Comparison of ENCODE assay signal across 9 mouse cellular contexts in the genomic region with DNA sequence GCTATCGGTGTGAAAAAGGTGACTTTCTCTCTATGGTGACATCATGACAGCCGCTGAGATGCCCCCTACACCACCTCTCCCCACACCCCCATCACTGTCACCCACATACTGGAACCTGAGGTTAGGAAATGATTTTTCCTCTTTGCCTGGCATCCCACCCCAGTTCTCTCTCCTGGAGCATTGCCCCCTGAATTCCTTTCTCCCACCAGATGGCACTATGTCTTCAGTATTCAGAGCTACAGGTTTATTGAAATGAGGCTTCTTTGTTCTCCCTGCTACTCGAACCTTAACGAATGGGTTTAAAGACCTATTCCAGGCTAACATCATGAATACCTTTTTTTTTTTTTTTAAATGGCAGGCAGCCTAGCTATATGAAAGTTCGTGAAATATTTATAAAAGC.
DNase-seq lines count a peak whose midpoint lies in the region; ATAC-seq and TF ChIP-seq lines count a peak whose summit lies in the region.
"Had no signal": no experiment of that assay in that cellular context is flagged by ENCODE, and none has a peak within 500 bp of the region (broad histone marks: within the 10 kb centered on the region; RNA-seq: fewer than 3 reads in every experiment).

No protein-coding gene starts in this region.

- H3K79me2 ChIP-seq in CH12.LX (replicated peaks; ENCODE audit: control insufficient read depth, extremely low read depth, insufficient read depth, poor library complexity, severe bottlenecking), result no peaks in the 10 kb centered on the region

- no peaks in the 10 kb centered on the region for H3K9me3 ChIP-seq in CH12.LX (replicated peaks; ENCODE audit: low read length)
- no peaks in the 10 kb centered on the region for H3K9me3 ChIP-seq in embryonic facial prominence, embryonic 10.5 days
- no peaks in the 10 kb centered on the region for H3K9me3 ChIP-seq in kidney, embryonic 15.5 days (replicated peaks)
- H3K9me3 ChIP-seq in neural tube, embryonic 12.5 days, result no peaks in the 10 kb centered on the region
- H3K9me3 ChIP-seq: embryonic facial prominence, embryonic 13.5 days had no signal

- peak; percentile 54 for TF ChIP-seq CTCF in gastrocnemius, adult 2 months (IDR thresholded peaks at IDR 0.05)
- TF ChIP-seq CTCF in CH12.LX (conservative IDR thresholded peaks at IDR 0.05 in 1 of 2, IDR thresholded peaks at IDR 0.05 in 1 of 2; ENCODE audit: low read depth in 2 of 2, low read length in 2 of 2), result peak; percentile 36 to 69; a peak in 3 of 4 replicates
- no peak for TF ChIP-seq CTCF in thymus, adult 2 months (IDR thresholded peaks at IDR 0.05; ENCODE audit: borderline replicate concordance, control insufficient read depth, extremely low read depth, insufficient read depth, low read length, poor library complexity)

- H3K4me3 ChIP-seq in gastrocnemius, adult 2 months, result no peak overlapping the region
- no peak overlapping the region for H3K4me3 ChIP-seq in CH12.LX (replicated peaks in 1 of 3; ENCODE audit: low read depth in 2 of 3, low read length in 2 of 3, poor library complexity in 1 of 3)
- no peak overlapping the region for H3K4me3 ChIP-seq in embryonic facial prominence, embryonic 10.5 days
- H3K4me3 ChIP-seq in kidney, embryonic 15.5 days (replicated peaks), result no peak overlapping the region
- H3K4me3 ChIP-seq in neural tube, embryonic 12.5 days, result no peak overlapping the region
- H3K4me3 ChIP-seq in thymus, adult 2 months (ENCODE audit: control insufficient read depth, insufficient read depth, low read length), result no peak overlapping the region
- H3K4me3 ChIP-seq: embryonic facial prominence, embryonic 13.5 days had no signal

- peak; percentile 75 for TF ChIP-seq RAD21 in CH12.LX (IDR thresholded peaks at IDR 0.05; ENCODE audit: low read depth, low read length)

- no peak overlapping the region for H3K27ac ChIP-seq in gastrocnemius, adult 2 months
- H3K27ac ChIP-seq in CH12.LX (ENCODE audit: insufficient read depth, low read depth), result no peak overlapping the region
- no peak overlapping the region for H3K27ac ChIP-seq in embryonic facial prominence, embryonic 10.5 days (replicated peaks)
- H3K27ac ChIP-seq in kidney, embryonic 15.5 days, result no peak overlapping the region
- no peak overlapping the region for H3K27ac ChIP-seq in neural tube, embryonic 12.5 days
- H3K27ac ChIP-seq in thymus, adult 2 months (ENCODE audit: control insufficient read depth, insufficient read depth, low read length), result no peak overlapping the region
- H3K27ac ChIP-seq: embryonic facial prominence, embryonic 13.5 days had no signal

- dilution Hi-C loops in CH12.LX (cut with MboI; ENCODE audit: extremely low pct_ligation_motif_present, extremely low pct_unique_long_range_greater_than_20kb, low sequenced_read_pairs), result no loop called here

- no peaks in the 10 kb centered on the region for H3K27me3 ChIP-seq in CH12.LX (replicated peaks)
- H3K27me3 ChIP-seq in embryonic facial prominence, embryonic 10.5 days (replicated peaks; ENCODE audit: low read depth, poor library complexity, severe bottlenecking), result no peaks in the 10 kb centered on the region
- no peaks in the 10 kb centered on the region for H3K27me3 ChIP-seq in kidney, embryonic 15.5 days
- no peaks in the 10 kb centered on the region for H3K27me3 ChIP-seq in neural tube, embryonic 12.5 days (replicated peaks)
- no peaks in the 10 kb centered on the region for H3K27me3 ChIP-seq in thymus, adult 2 months (ENCODE audit: control insufficient read depth, insufficient read depth, low read length)
- H3K27me3 ChIP-seq: embryonic facial prominence, embryonic 13.5 days had no signal

- WGBS in embryonic facial prominence, embryonic 10.5 days, result 38% methylated on average over 5 of the region's 5 CpGs
- 38% methylated on average over 5 of the region's 5 CpGs for WGBS in kidney, embryonic 15.5 days
- WGBS in neural tube, embryonic 12.5 days, result 34% methylated on average over 5 of the region's 5 CpGs
- WGBS in thymus, adult 2 months, result 34% methylated on average over 5 of the region's 5 CpGs

- peak; percentile 62; the same call in 1 of the 2 replicates for ATAC-seq in kidney, embryonic 15.5 days (replicated peaks; ENCODE audit: low FRiP score)
- peak; percentile 66 for ATAC-seq in neural tube, embryonic 12.5 days (ENCODE audit: low FRiP score, low read depth)

- TF ChIP-seq EP300 in CH12.LX (IDR thresholded peaks at IDR 0.05; ENCODE audit: low read length), result no peak

- in situ Hi-C loops in CH12.LX (cut with MboI; ENCODE audit: low pct_ligation_motif_present, low pct_unique_long_range_greater_than_20kb, low sequenced_read_pairs), result loop anchor here (25.0 kb wide), 4 partner anchors 252 to 952 kb away; partner anchors contain the start of genes Supt20 and Trpc4

- TF ChIP-seq POLR2A in CH12.LX (IDR thresholded peaks at IDR 0.05; ENCODE audit: low read depth, low read length), result no peak
- no peak for TF ChIP-seq POLR2A in thymus, adult 2 months (IDR thresholded peaks at IDR 0.05; ENCODE audit: control insufficient read depth, extremely low read depth, insufficient read depth, low read length, poor library complexity)

- intact Hi-C loops in gastrocnemius, adult 2 months (cut with DNase I), result loop anchor here (10.0 kb wide), 1 partner anchor 950 kb away; no protein-coding TSS in a partner anchor
- intact Hi-C loops in gastrocnemius, postnatal 36 days (cut with DNase I), result no loop called here

- no peak for DNase-seq in gastrocnemius, adult 2 months
- no peak for DNase-seq in gastrocnemius, postnatal 36 days
- DNase-seq in CH12.LX (ENCODE audit: extremely low read depth), result peak; percentile 23
- peak; percentile 20 for DNase-seq in embryonic facial prominence, embryonic 10.5 days (ENCODE audit: low spot score)
- no peak for DNase-seq in thymus, adult 2 months
- DNase-seq in ovary, adult 18-20 months (ENCODE audit: low spot score), result no peak

- no peak overlapping the region for H3K4me2 ChIP-seq in CH12.LX (ENCODE audit: insufficient read depth, low read depth, poor library complexity, severe bottlenecking)
- H3K4me2 ChIP-seq in kidney, embryonic 15.5 days, result no peak overlapping the region
- no peak overlapping the region for H3K4me2 ChIP-seq in neural tube, embryonic 12.5 days (replicated peaks)
- H3K4me2 ChIP-seq: embryonic facial prominence, embryonic 13.5 days had no signal

- no peak overlapping the region for H3K9ac ChIP-seq in CH12.LX (ENCODE audit: insufficient read depth, low read depth)
- H3K9ac ChIP-seq in kidney, embryonic 15.5 days, result no peak overlapping the region
- no peak overlapping the region for H3K9ac ChIP-seq in neural tube, embryonic 12.5 days
- H3K9ac ChIP-seq: embryonic facial prominence, embryonic 13.5 days had no signal

- no peaks in the 10 kb centered on the region for H3K36me3 ChIP-seq in CH12.LX (replicated peaks in 1 of 2; ENCODE audit: control insufficient read depth in 1 of 2, insufficient read depth in 1 of 2, low read length in 1 of 2)
- H3K36me3 ChIP-seq in embryonic facial prominence, embryonic 10.5 days (replicated peaks), result no peaks in the 10 kb centered on the region
- no peaks in the 10 kb centered on the region for H3K36me3 ChIP-seq in kidney, embryonic 15.5 days
- no peaks in the 10 kb centered on the region for H3K36me3 ChIP-seq in neural tube, embryonic 12.5 days
- no peaks in the 10 kb centered on the region for H3K36me3 ChIP-seq in thymus, adult 2 months (ENCODE audit: control insufficient read depth, insufficient read depth, low read length)
- H3K36me3 ChIP-seq: embryonic facial prominence, embryonic 13.5 days had no signal

- H3K4me1 ChIP-seq in CH12.LX (ENCODE audit: control insufficient read depth in 1 of 2, insufficient read depth in 2 of 2), result no peaks in the 10 kb centered on the region
- H3K4me1 ChIP-seq in embryonic facial prominence, embryonic 10.5 days, result peaks cover 3% of the 10 kb centered on the region
- 0 out of 2 replicates have a peak, but pooled peaks cover 5% of the 10 kb centered on the region for H3K4me1 ChIP-seq in kidney, embryonic 15.5 days
- H3K4me1 ChIP-seq in neural tube, embryonic 12.5 days, result no peaks in the 10 kb centered on the region
- H3K4me1 ChIP-seq in thymus, adult 2 months (replicated peaks; ENCODE audit: control insufficient read depth, insufficient read depth, low read length), result no peaks in the 10 kb centered on the region

TF ChIP-seq in CH12.LX, 34 proteins besides CTCF, POLR2A, EP300 and RAD21:
- TF ChIP-seq ZC3H11A (IDR thresholded peaks at IDR 0.05; ENCODE audit: low read depth, low read length), result peak; percentile 19; the same call in 1 of the 2 replicates
- no peak for TF ChIP-seq ZNF384 (IDR thresholded peaks at IDR 0.05; ENCODE audit: low read depth, low read length)
- peak; percentile 68 for TF ChIP-seq SMC3 (IDR thresholded peaks at IDR 0.05; ENCODE audit: low read depth, low read length)
- no peak for TF ChIP-seq MYC (IDR thresholded peaks at IDR 0.05; ENCODE audit: low read depth, low read length)
- TF ChIP-seq MAZ (IDR thresholded peaks at IDR 0.05; ENCODE audit: low read depth, low read length), result no peak
- TF ChIP-seq UBTF (IDR thresholded peaks at IDR 0.05; ENCODE audit: low read depth, low read length), result no peak
- TF ChIP-seq CHD2 (IDR thresholded peaks at IDR 0.05; ENCODE audit: low read length), result no peak
- no peak for TF ChIP-seq GABPA (IDR thresholded peaks at IDR 0.05; ENCODE audit: insufficient replicate concordance, low read depth, low read length)
- TF ChIP-seq IRF4 (IDR thresholded peaks at IDR 0.05; ENCODE audit: low read depth, low read length), result no peak
- no peak for TF ChIP-seq JUN (IDR thresholded peaks at IDR 0.05; ENCODE audit: insufficient read depth, low read depth, low read length)
- TF ChIP-seq MEF2A (IDR thresholded peaks at IDR 0.05; ENCODE audit: borderline replicate concordance, low read depth, low read length), result no peak
- no peak for TF ChIP-seq ZMIZ1 (IDR thresholded peaks at IDR 0.05; ENCODE audit: low read depth, low read length)

Comparison
In these comparisons a context has a peak if more than half of its experiments do, and no peak if none do; other contexts are left out.
1. DNase-seq: peak in CH12.LX (single experiment) and embryonic facial prominence, embryonic 10.5 days (single experiment); none in gastrocnemius, adult 2 months (single experiment), gastrocnemius, postnatal 36 days (0 of 2), thymus, adult 2 months (single experiment) and ovary, adult 18-20 months (single experiment).